Mouse (Mus musculus) myocyte (in vitro differentiated cells): ENCODE measurements at regions not wholly inside any gene's neighbourhood (a gene's known extent, or its start where the extent isn't known, plus 50 kb on each side); places are given as distances from the start of the nearest gene placed in this dataset.

Experiments
- CEBPB ChIP-seq: IDR thresholded peaks from 2 replicates; pipeline ENCODE4 v1.6.1; 2011; ENCODE audit warnings: mild to moderate bottlenecking, moderate library complexity; ENCODE audit not compliant: poor library complexity, insufficient read depth, severe bottlenecking
- E2F4 ChIP-seq: IDR thresholded peaks from one replicate; pipeline ENCODE4 v1.6.1; 2011; ENCODE audit warnings: mild to moderate bottlenecking, control low read depth, moderate library complexity; ENCODE audit not compliant: insufficient read depth
- MAX ChIP-seq: IDR thresholded peaks from one replicate; pipeline ENCODE4 v1.6.1; 2011; ENCODE audit warnings: low read depth, mild to moderate bottlenecking, control low read depth
- MYOD1 ChIP-seq, 3 experiments: IDR thresholded peaks; one replicate each; pipeline ENCODE4 v1.6.1; 2011; ENCODE audit warnings: control low read depth in 2 of 3, low read depth in 2 of 3, mild to moderate bottlenecking in 2 of 3, moderate library complexity in 1 of 3; ENCODE audit not compliant: insufficient read length in 2 of 3, control insufficient read depth in 1 of 3
- POLR2A ChIP-seq: IDR thresholded peaks from one replicate; pipeline ENCODE4 v1.6.1; 2011; ENCODE audit warnings: low read depth, mild to moderate bottlenecking, control low read depth, moderate library complexity; ENCODE audit not compliant: insufficient read length

- TF ChIP-seq MAX = no peak
- no peak for TF ChIP-seq E2F4
- no peak for TF ChIP-seq CEBPB
- no peak for TF ChIP-seq POLR2A
- peak; percentile 58 to 86 (median 58) for TF ChIP-seq MYOD1 (IDR thresholded peaks at IDR 0.05; ENCODE audit: control insufficient read depth in 1 of 3, insufficient read length in 2 of 3, low read depth in 2 of 3)
Observed at GRCm38 (mm10) chr6:7768421-7768820, 75.4 kb upstream of the Asns start.
